Mouse (Mus musculus) hindbrain, embryonic 13.5 days (tissue): Measurements from ENCODE around the gene Acvr1. TPM values are rescaled to one million over a fixed set of nuclear protein-coding genes. Genes with fewer than 3 reads are reported as not detected.

Source experiments
- ATAC-seq: fragments of 200-750 bp; cut with Nextera tagmentation; 2 replicates; pipeline ENCODE4 v1.8.0; 2017; ENCODE audit warnings: moderate TSS enrichment; ENCODE audit not compliant: low FRiP score
- H3K27ac ChIP-seq: fragments of 300-500 bp; sonication (generic); 2 replicates; pipeline ENCODE4 v1.5.1; 2015; ENCODE audit warnings: inconsistent platforms, mild to moderate bottlenecking, moderate library complexity
- H3K27me3 ChIP-seq: fragments of 300-500 bp; sonication (generic); 2 replicates; pipeline ENCODE4 v1.6.1; 2015; ENCODE audit warnings: mild to moderate bottlenecking, inconsistent platforms
- H3K36me3 ChIP-seq: fragments of 300-500 bp; sonication (generic); 2 replicates; pipeline ENCODE4 v1.6.1; 2015; ENCODE audit warnings: mild to moderate bottlenecking, inconsistent platforms
- H3K4me1 ChIP-seq: fragments of 300-500 bp; sonication (generic); replicated peaks from 2 replicates; pipeline ENCODE4 v1.6.1; 2015; ENCODE audit warnings: inconsistent platforms
- H3K4me2 ChIP-seq: fragments of 300-500 bp; sonication (generic); 2 replicates; pipeline ENCODE4 v1.6.1; 2015; ENCODE audit warnings: inconsistent platforms, mild to moderate bottlenecking, moderate library complexity
- H3K4me3 ChIP-seq: fragments of 300-500 bp; sonication (generic); 2 replicates; pipeline ENCODE4 v1.5.1; 2015; ENCODE audit warnings: mild to moderate bottlenecking, inconsistent platforms
- H3K9ac ChIP-seq: fragments of 300-500 bp; sonication (generic); 2 replicates; pipeline ENCODE4 v1.6.1; 2015; ENCODE audit warnings: mild to moderate bottlenecking, inconsistent platforms
- H3K9me3 ChIP-seq: fragments of 300-500 bp; sonication (generic); 2 replicates; pipeline ENCODE4 v1.6.1; 2016; ENCODE audit warnings: inconsistent platforms
- WGBS: fragments of 180-500 bp; shearing (Covaris S2); methylation state at CpG from one replicate; pipeline ENCODE4 v1.1.7; 2015; 5-methylcytosine and 5-hydroxymethylcytosine counted together
- polyA plus RNA-seq: library from polyadenylated mRNA; unstranded; fragments of >200 nt; fragmentation: Nextera tagmentation; extraction: Ambion mirVana; gene quantifications from 2 replicates; pipeline ENCODE4 v1.2.1, GENCODE M21; 2015

Gene Acvr1
- polyA plus RNA-seq, 1 experiment from 2014 or later = 4.9 TPM

- H3K27ac ChIP-seq = peak overlapping the region; percentile 25; the same call in 1 of the 2 replicates
These were observed 82.5 kb downstream of the Acvr1 start for GRCm38 (mm10) chr2:58484284-58484965.

GRCm38 (mm10) chr2:58481450-58482100, 85.4 kb downstream of the Acvr1 start:
- Histone ChIP-seq H3K4me1 (peaks cover 21% of the 10 kb centered on the region), H3K4me3 (no peak overlapping the region), H3K27ac (no peak overlapping the region), H3K27me3 (no peaks in the 10 kb centered on the region), H3K9ac (no peak overlapping the region), H3K36me3 (peaks cover 8% of the 10 kb centered on the region; the same call in 1 of the 2 replicates), H3K9me3 (no peaks in the 10 kb centered on the region), H3K4me2 (no peak overlapping the region)
- 79% methylated on average over 9 of the region's 9 CpGs for WGBS
- ATAC-seq = no peak

More at GRCm38 (mm10) chr2:58484284-58484965, 82.5 kb downstream of the Acvr1 start:
- no peak overlapping the region for H3K4me3 ChIP-seq
- H3K4me2 ChIP-seq = no peak overlapping the region
- H3K36me3 ChIP-seq = peaks cover 6% of the 10 kb centered on the region
- peak; percentile 38; the same call in 1 of the 2 replicates for ATAC-seq
- no peaks in the 10 kb centered on the region for H3K27me3 ChIP-seq
- peaks cover 32% of the 10 kb centered on the region for H3K4me1 ChIP-seq
- H3K9ac ChIP-seq = no peak overlapping the region
- 66% methylated on average over 7 of the region's 7 CpGs for WGBS
- no peaks in the 10 kb centered on the region for H3K9me3 ChIP-seq

- WGBS = 78% methylated on average over 6 of the region's 6 CpGs
- Histone ChIP-seq H3K36me3 (peaks cover 8% of the 10 kb centered on the region; the same call in 1 of the 2 replicates), H3K27ac (no peak overlapping the region), H3K4me3 (no peak overlapping the region), H3K9ac (no peak overlapping the region), H3K9me3 (no peaks in the 10 kb centered on the region), H3K27me3 (no peaks in the 10 kb centered on the region), H3K4me2 (no peak overlapping the region), H3K4me1 (peaks cover 15% of the 10 kb centered on the region)
- ATAC-seq = no peak
These were observed 86.2 kb downstream of the Acvr1 start for GRCm38 (mm10) chr2:58480764-58481163.

- Histone ChIP-seq H3K4me1 (peaks cover 5% of the 10 kb centered on the region), H3K36me3 (peaks cover 8% of the 10 kb centered on the region; the same call in 1 of the 2 replicates), H3K27me3 (no peaks in the 10 kb centered on the region), H3K9ac (no peak overlapping the region), H3K9me3 (no peaks in the 10 kb centered on the region), H3K4me2 (no peak overlapping the region), H3K4me3 (no peak overlapping the region), H3K27ac (no peak overlapping the region)
- ATAC-seq = no peak
- 82% methylated on average over 10 of the region's 10 CpGs for WGBS
These were observed 87.4 kb downstream of the Acvr1 start for GRCm38 (mm10) chr2:58479536-58479935.

- no peak overlapping the region for H3K4me2 ChIP-seq
- H3K36me3 ChIP-seq = peaks cover 10% of the 10 kb centered on the region
- no peak overlapping the region for H3K27ac ChIP-seq
- H3K27me3 ChIP-seq = no peaks in the 10 kb centered on the region
- no peak overlapping the region for H3K9ac ChIP-seq
- no peak overlapping the region for H3K4me3 ChIP-seq
- WGBS = 93% methylated on average over 4 of the region's 4 CpGs
- H3K9me3 ChIP-seq = no peaks in the 10 kb centered on the region
- no peak for ATAC-seq
- H3K4me1 ChIP-seq = no peaks in the 10 kb centered on the region
These were observed 88.8 kb downstream of the Acvr1 start for GRCm38 (mm10) chr2:58478144-58478543.

- no peak overlapping the region for H3K27ac ChIP-seq
- peaks cover 17% of the 10 kb centered on the region for H3K36me3 ChIP-seq
- no peaks in the 10 kb centered on the region for H3K9me3 ChIP-seq
- no peaks in the 10 kb centered on the region for H3K27me3 ChIP-seq
- H3K4me3 ChIP-seq = no peak overlapping the region
- peak; percentile 70; the same call in 1 of the 2 replicates for ATAC-seq
- WGBS = 65% methylated on average over 12 of the region's 12 CpGs
- no peak overlapping the region for H3K9ac ChIP-seq
- H3K4me2 ChIP-seq = no peak overlapping the region
- no peaks in the 10 kb centered on the region for H3K4me1 ChIP-seq
These were observed 89.8 kb downstream of the Acvr1 start for GRCm38 (mm10) chr2:58476956-58477715.

GRCm38 (mm10) chr2:58475578-58475977, 91.4 kb downstream of the Acvr1 start:
- 76% methylated on average over 8 of the region's 8 CpGs for WGBS
- no peak for ATAC-seq
- no peaks in the 10 kb centered on the region for H3K4me1 ChIP-seq
- no peak overlapping the region for H3K9ac ChIP-seq
- H3K4me2 ChIP-seq = no peak overlapping the region
- H3K4me3 ChIP-seq = no peak overlapping the region
- no peaks in the 10 kb centered on the region for H3K9me3 ChIP-seq
- H3K27me3 ChIP-seq = no peaks in the 10 kb centered on the region
- no peak overlapping the region for H3K27ac ChIP-seq
- H3K36me3 ChIP-seq = peaks cover 20% of the 10 kb centered on the region

GRCm38 (mm10) chr2:58470290-58470689, 96.7 kb downstream of the Acvr1 start:
- no peaks in the 10 kb centered on the region for H3K4me1 ChIP-seq
- peaks cover 52% of the 10 kb centered on the region for H3K36me3 ChIP-seq
- ATAC-seq = no peak
- no peak overlapping the region for H3K4me3 ChIP-seq
- WGBS = 94% methylated on average over 7 of the region's 7 CpGs
- no peak overlapping the region for H3K4me2 ChIP-seq
- H3K9me3 ChIP-seq = no peaks in the 10 kb centered on the region
- H3K9ac ChIP-seq = no peak overlapping the region
- H3K27ac ChIP-seq = no peak overlapping the region
- no peaks in the 10 kb centered on the region for H3K27me3 ChIP-seq

- no peak within 1 kb of the TSS for H3K27ac ChIP-seq
- H3K4me3 ChIP-seq = no peak within 1 kb of the TSS
- no peaks in the 10 kb centered on the region for H3K9me3 ChIP-seq
- WGBS = 95% methylated on average over 7 of the region's 7 CpGs
- H3K9ac ChIP-seq = no peak within 1 kb of the TSS
- ATAC-seq = no peak
- H3K36me3 ChIP-seq = peaks cover 56% of the 10 kb centered on the region
- no peaks in the 10 kb centered on the region for H3K27me3 ChIP-seq
- no peak within 1 kb of the TSS for H3K4me2 ChIP-seq
- H3K4me1 ChIP-seq = no peaks in the 10 kb centered on the region
These were observed 97.1 kb downstream of the Acvr1 start, which contains the start of gene Gm17409 for GRCm38 (mm10) chr2:58469816-58470215. Gm17409 (plus strand) TSS chr2:58470116.

- Histone ChIP-seq H3K36me3 (peaks cover 59% of the 10 kb centered on the region), H3K27ac (no peak overlapping the region), H3K27me3 (no peaks in the 10 kb centered on the region), H3K4me2 (no peak overlapping the region), H3K4me1 (peaks cover 3% of the 10 kb centered on the region; the same call in 1 of the 2 replicates), H3K9me3 (no peaks in the 10 kb centered on the region), H3K4me3 (no peak overlapping the region), H3K9ac (no peak overlapping the region)
- WGBS = 83% methylated on average over 14 of the region's 14 CpGs
- no peak for ATAC-seq
These were observed 108.1 kb downstream of the Acvr1 start for GRCm38 (mm10) chr2:58458820-58459371.

- Histone ChIP-seq H3K4me3 (no peak overlapping the region), H3K36me3 (peaks cover 52% of the 10 kb centered on the region), H3K27ac (no peak overlapping the region), H3K27me3 (no peaks in the 10 kb centered on the region), H3K9ac (no peak overlapping the region), H3K4me2 (no peak overlapping the region), H3K9me3 (no peaks in the 10 kb centered on the region), H3K4me1 (peaks cover 3% of the 10 kb centered on the region; the same call in 1 of the 2 replicates)
- ATAC-seq = no peak
- WGBS = 94% methylated on average over 5 of the region's 5 CpGs
These were observed 109.5 kb downstream of the Acvr1 start for GRCm38 (mm10) chr2:58457488-58457865.
